Mouse (Mus musculus) embryo, embryonic 11.5 days (tissue): Measurements from ENCODE around the gene Ubp1.

Experiments
- DNase-seq: peaks from one replicate; pipeline ENCODE4 v3.0.0-alpha.2; 2012; ENCODE audit warnings: low read depth, low spot score

Ubp1 gene

GRCm38 (mm10) chr9:114011203-114011602, 80.5 kb downstream of the Ubp1 start:
- no peak for DNase-seq

DNA sequence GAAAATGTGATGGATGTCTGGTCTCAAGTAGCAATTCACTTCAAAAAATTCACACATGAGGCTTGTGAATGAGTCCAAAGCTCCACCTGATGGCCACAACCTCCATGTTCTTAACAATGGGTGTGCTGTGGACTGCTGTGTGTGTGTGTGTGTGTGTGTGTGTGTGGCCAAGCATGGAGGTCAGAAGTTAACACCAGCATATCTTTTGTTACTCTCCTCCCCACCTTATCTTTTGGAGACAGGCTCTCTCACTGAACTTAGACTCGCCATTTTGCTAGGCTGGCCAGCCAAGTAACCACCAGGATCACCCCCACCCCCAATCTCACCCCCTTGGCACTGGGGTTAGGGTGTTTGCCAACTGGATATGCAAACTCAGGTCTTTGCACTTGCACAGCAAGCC, 83.3 kb downstream of the Ubp1 start:
- no peak for DNase-seq

GRCm38 (mm10) chr9:114015724-114016123, 85.0 kb downstream of the Ubp1 start:
- DNase-seq: no peak

GRCm38 (mm10) chr9:114016402-114016801, 85.7 kb downstream of the Ubp1 start:
- DNase-seq: no peak

GRCm38 (mm10) chr9:114019012-114019762, 88.5 kb downstream of the Ubp1 start:
- no peak for DNase-seq

DNA sequence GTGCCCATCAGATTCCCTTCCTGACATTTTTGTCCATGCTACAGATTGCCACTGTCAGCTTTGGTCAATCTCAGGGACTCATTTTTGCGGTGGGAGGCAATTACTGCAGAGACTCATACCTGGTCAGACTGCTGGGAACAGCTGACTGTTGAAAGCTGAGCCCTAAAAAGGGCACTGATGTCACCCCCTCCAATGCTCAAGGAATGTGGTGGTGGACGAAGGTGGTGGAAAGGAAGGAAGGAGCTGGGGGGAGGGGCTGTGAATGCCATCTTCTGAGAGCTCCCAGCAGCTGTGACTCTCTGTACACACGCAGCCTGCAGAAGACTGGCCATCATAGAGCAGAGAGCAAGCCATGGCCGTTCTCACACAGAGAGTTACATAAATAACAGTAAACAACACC, 91.4 kb downstream of the Ubp1 start:
- DNase-seq: no peak

- DNase-seq: no peak
Observed at GRCm38 (mm10) chr9:114025182-114025581, 94.4 kb downstream of the Ubp1 start.

GRCm38 (mm10) chr9:114025846-114026245, 95.1 kb downstream of the Ubp1 start:
- DNase-seq: peak; percentile 13

- DNase-seq: peak; percentile 81
Observed at GRCm38 (mm10) chr9:114026261-114026934, 95.7 kb downstream of the Ubp1 start.
